Mouse (Mus musculus): ENCODE measurements around the gene Dhx32.

Dhx32 gene

GRCm38 (mm10) chr7:133768517-133768916, 14.0 kb downstream of the Dhx32 start:
- DNase-seq = no peak

- DNase-seq = peak; percentile 60
Measured at GRCm38 (mm10) chr7:133768027-133768426, 14.5 kb downstream of the Dhx32 start.

GRCm38 (mm10) chr7:133765849-133766243, 16.7 kb downstream of the Dhx32 start:
- DNase-seq = peak; percentile 94

GRCm38 (mm10) chr7:133765240-133765848, 17.2 kb downstream of the Dhx32 start:
- DNase-seq = no peak

- DNase-seq = no peak
Measured at GRCm38 (mm10) chr7:133764425-133764824, 18.1 kb downstream of the Dhx32 start.

GRCm38 (mm10) chr7:133762696-133763095, 19.8 kb downstream of the Dhx32 start:
- DNase-seq = no peak

- DNase-seq = no peak
Measured at GRCm38 (mm10) chr7:133759611-133760353, 22.7 kb downstream of the Dhx32 start.

- no peak for DNase-seq
Measured at GRCm38 (mm10) chr7:133758716-133759115, 23.8 kb downstream of the Dhx32 start.

GRCm38 (mm10) chr7:133757961-133758455, 24.5 kb downstream of the Dhx32 start:
- no peak for DNase-seq

GRCm38 (mm10) chr7:133751163-133751562, 31.4 kb downstream of the Dhx32 start:
- no peak for DNase-seq

- no peak for DNase-seq
Measured at GRCm38 (mm10) chr7:133750666-133751065, 31.9 kb downstream of the Dhx32 start.

- peak; percentile 43 for DNase-seq
Measured at GRCm38 (mm10) chr7:133748753-133749152, 33.8 kb downstream of the Dhx32 start.

GRCm38 (mm10) chr7:133747372-133747771, 35.2 kb downstream of the Dhx32 start:
- DNase-seq = no peak

GRCm38 (mm10) chr7:133744701-133745100, 37.8 kb downstream of the Dhx32 start:
- no peak for DNase-seq

- DNase-seq = no peak
Measured at GRCm38 (mm10) chr7:133744209-133744608, 38.3 kb downstream of the Dhx32 start.

- DNase-seq = no peak
Measured at GRCm38 (mm10) chr7:133743611-133744010, 38.9 kb downstream of the Dhx32 start.

GRCm38 (mm10) chr7:133742530-133743325, 39.8 kb downstream of the Dhx32 start:
- no peak for DNase-seq

- DNase-seq = no peak
Measured at GRCm38 (mm10) chr7:133740558-133740957, 42.0 kb downstream of the Dhx32 start.

- DNase-seq = peak; percentile 83
Measured at GRCm38 (mm10) chr7:133731971-133732645, 50.4 kb downstream of the Dhx32 start.

GRCm38 (mm10) chr7:133730324-133731191, 52.0 kb downstream of the Dhx32 start:
- peak; percentile 58 for DNase-seq

- DNase-seq = peak; percentile 46
Measured at GRCm38 (mm10) chr7:133729351-133729750, 53.2 kb downstream of the Dhx32 start.

- DNase-seq = no peak
Measured at GRCm38 (mm10) chr7:133727027-133727426, 55.5 kb downstream of the Dhx32 start.
